Mouse (Mus musculus): ENCODE data around the gene Kif13a.

- TF ChIP-seq EP300 (IDR thresholded peaks at IDR 0.05; ENCODE audit: low read depth in 1 of 2, low read length in 2 of 2) (no peak), MAZ (IDR thresholded peaks at IDR 0.05; ENCODE audit: low read depth, low read length) (no peak), CHD2 (IDR thresholded peaks at IDR 0.05; ENCODE audit: low read length) (no peak), TAL1 (IDR thresholded peaks at IDR 0.05; ENCODE audit: low read length) (no peak), RCOR1 (IDR thresholded peaks at IDR 0.05; ENCODE audit: low read depth, low read length) (no peak), CTCF (IDR thresholded peaks at IDR 0.05 in 2 of 3, conservative IDR thresholded peaks at IDR 0.05 in 1 of 3; ENCODE audit: control insufficient read depth in 1 of 3, insufficient read depth in 1 of 3, low read depth in 2 of 3, low read length in 3 of 3, poor library complexity in 1 of 3, severe bottlenecking in 1 of 3) (no peak), NRF1 (IDR thresholded peaks at IDR 0.05; ENCODE audit: insufficient read depth, low read depth, low read length, poor library complexity, severe bottlenecking) (no peak), HCFC1 (IDR thresholded peaks at IDR 0.05; ENCODE audit: low read depth, low read length) (no peak), POLR2A (IDR thresholded peaks at IDR 0.05; ENCODE audit: control insufficient read depth in 1 of 2, insufficient read depth in 1 of 2, low read depth in 1 of 2, low read length in 2 of 2, poor library complexity in 1 of 2) (no peak), MYC (IDR thresholded peaks at IDR 0.05; ENCODE audit: low read depth, low read length) (no peak), TCF12 (IDR thresholded peaks at IDR 0.05; ENCODE audit: low read depth, low read length) (no peak)
Measured at GRCm38 (mm10) chr13:46928961-46929691, 541 bp downstream of the Kif13a start.

Measured in MEL (cell line).